Mouse (Mus musculus): ENCODE data around the gene Nxf1.

DNA sequence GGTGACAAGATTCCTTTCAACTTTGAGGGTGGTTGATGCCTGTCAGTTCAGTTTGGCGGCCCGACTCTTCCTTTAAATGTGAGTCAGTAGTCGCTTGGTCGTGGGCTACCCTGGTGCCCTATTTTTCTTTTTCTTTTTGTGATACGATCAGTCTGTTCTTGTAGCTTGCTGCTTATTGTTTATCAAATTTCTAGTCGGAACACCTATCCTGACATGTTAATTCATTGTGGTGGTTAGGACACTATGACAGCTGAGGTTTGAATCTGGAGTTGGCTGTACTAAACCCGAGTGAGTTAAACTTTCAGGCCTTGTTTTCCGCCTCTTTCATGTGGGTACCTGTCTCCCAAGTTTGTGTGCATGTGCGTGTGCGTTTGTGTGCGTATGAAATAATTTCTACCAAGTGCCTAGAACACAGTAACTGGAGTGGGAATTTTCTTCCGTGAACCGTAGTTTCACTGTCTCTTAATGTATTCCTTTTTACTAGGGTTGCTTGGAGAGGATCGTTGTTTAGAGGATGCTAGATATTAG, 662 bp downstream of the Nxf1 start:
- no peak for TF ChIP-seq CTCF (IDR thresholded peaks at IDR 0.05; ENCODE audit: borderline replicate concordance, insufficient read depth, low read length)
- TF ChIP-seq POLR2A (IDR thresholded peaks at IDR 0.05; ENCODE audit: low read depth, low read length): no peak

All from embryonic fibroblast, embryonic 13.5 days (primary cell).